Comparison of ENCODE assay signal across 40 mouse cellular contexts in the genomic region with DNA sequence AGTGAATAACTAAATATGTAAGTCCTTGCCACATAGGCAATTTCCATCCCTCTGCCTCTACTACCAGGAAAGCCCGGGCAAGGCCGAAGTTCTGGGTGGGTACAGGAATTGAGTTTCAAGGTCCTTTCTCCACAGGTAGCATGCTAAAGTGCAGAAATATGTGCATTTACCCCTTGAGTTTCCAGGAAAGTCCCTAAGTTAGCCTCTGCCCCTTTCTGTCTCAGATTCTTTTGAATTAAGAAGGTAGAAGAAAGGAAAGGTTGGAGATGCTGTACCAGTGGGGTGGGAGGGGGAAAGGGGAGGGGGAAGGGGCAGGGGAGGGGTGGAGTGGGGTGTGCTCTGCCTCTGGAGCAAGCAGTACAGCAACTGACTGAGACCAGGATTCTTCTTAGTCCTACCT. TPM values are rescaled to one million over a fixed set of nuclear protein-coding genes. Genes with fewer than 3 reads are reported as not detected.
"Had no signal": no experiment of that assay in that cellular context is flagged by ENCODE, and none has a peak within 500 bp of the region (broad histone marks: within the 10 kb centered on the region; RNA-seq: fewer than 3 reads in every experiment).

No protein-coding gene starts in this region.

- DNase-seq: gastrocnemius, adult 2 months; heart, postnatal 4 days; kidney, adult 2 months; kidney, postnatal 14 days; kidney, postnatal 36 days; layer of hippocampus, adult 9-11 months; layer of hippocampus, postnatal 36 days; liver; liver, embryonic 13.5 days had no signal

- H3K4me3 ChIP-seq: gastrocnemius, adult 2 months had no signal

- H3K27ac ChIP-seq: gastrocnemius, adult 2 months; heart, embryonic 10.5 days; hindbrain, embryonic 10.5 days; hindbrain, embryonic 12.5 days; hindbrain, embryonic 14.5 days; kidney, embryonic 15.5 days; kidney, postnatal 0 days; limb, embryonic 10.5 days; limb, embryonic 12.5 days; liver, embryonic 13.5 days had no signal

- H3K36me3 ChIP-seq: heart, embryonic 10.5 days; heart, embryonic 12.5 days; hindbrain, embryonic 10.5 days; hindbrain, embryonic 12.5 days; kidney, embryonic 15.5 days; limb, embryonic 10.5 days; limb, embryonic 12.5 days; liver, embryonic 13.5 days had no signal

- H3K9me3 ChIP-seq: heart, embryonic 10.5 days; heart, embryonic 12.5 days; hindbrain, embryonic 10.5 days; hindbrain, embryonic 12.5 days; kidney, embryonic 15.5 days; limb, embryonic 10.5 days; limb, embryonic 12.5 days; liver, embryonic 13.5 days had no signal

- H3K9ac ChIP-seq: hindbrain, embryonic 12.5 days; hindbrain, embryonic 14.5 days; kidney, embryonic 15.5 days; liver, embryonic 13.5 days had no signal

RNA-seq across cellular contexts. Expression of gene Lrrc34, which starts 0.8 kb away (rescaled TPM):
- total RNA-seq: gastrocnemius, adult 2 months; gastrocnemius, postnatal 10 days; gastrocnemius, postnatal 25 days; gastrocnemius, postnatal 4 days; granulocyte monocyte progenitor cell, adult 5-6 weeks; heart, adult 8-10 months; heart, postnatal 10 days; heart, postnatal 25 days; heart, postnatal 4 days; layer of hippocampus, postnatal 36 days; left cerebral cortex, adult 18-20 months had no signal
- polyA plus RNA-seq: large intestine, adult 2 months had no signal

RNA-seq across cellular contexts. Expression of gene Lrriq4, which starts 4.2 kb away (rescaled TPM):
- total RNA-seq: gastrocnemius, adult 2 months; gastrocnemius, postnatal 10 days; gastrocnemius, postnatal 25 days; gastrocnemius, postnatal 4 days; granulocyte monocyte progenitor cell, adult 5-6 weeks; heart, adult 18-20 months; heart, adult 8-10 months; heart, postnatal 10 days; heart, postnatal 25 days; heart, postnatal 4 days; layer of hippocampus, adult 18-20 months; layer of hippocampus, adult 8-10 months; layer of hippocampus, postnatal 14 days; layer of hippocampus, postnatal 36 days; left cerebral cortex, adult 18-20 months; left cerebral cortex, adult 8-10 months; left cerebral cortex, postnatal 10 days; left cerebral cortex, postnatal 25 days had no signal
- polyA plus RNA-seq: heart, embryonic 10.5 days; heart, embryonic 14.5 days; heart, embryonic 16.5 days; hindbrain, embryonic 10.5 days; hindbrain, embryonic 12.5 days; hindbrain, embryonic 14.5 days; inflammation-experienced regulatory T-cells, adult 6 months; intestine, embryonic 16.5 days; kidney, embryonic 15.5 days; large intestine, adult 2 months; limb, embryonic 10.5 days; limb, embryonic 12.5 days; limb, embryonic 14.5 days; liver, embryonic 11.5 days; liver, embryonic 13.5 days had no signal

RNA-seq across cellular contexts. Expression of gene Actrt3, which starts 48.7 kb away (rescaled TPM):
- total RNA-seq: gastrocnemius, adult 2 months; gastrocnemius, postnatal 10 days; gastrocnemius, postnatal 25 days; gastrocnemius, postnatal 4 days; granulocyte monocyte progenitor cell, adult 5-6 weeks; heart, adult 18-20 months; heart, adult 8-10 months; heart, postnatal 10 days; heart, postnatal 25 days; heart, postnatal 4 days had no signal
- polyA plus RNA-seq: heart, embryonic 10.5 days; heart, embryonic 12.5 days; heart, embryonic 14.5 days; heart, embryonic 16.5 days; hindbrain, embryonic 12.5 days; kidney, embryonic 15.5 days; kidney, postnatal 0 days; liver, embryonic 11.5 days; liver, embryonic 13.5 days had no signal

RNA-seq across cellular contexts. Expression of gene Lrrc31, which starts 51.2 kb away (rescaled TPM):
- total RNA-seq: gastrocnemius, adult 2 months; gastrocnemius, postnatal 10 days; gastrocnemius, postnatal 25 days; gastrocnemius, postnatal 4 days; granulocyte monocyte progenitor cell, adult 5-6 weeks; layer of hippocampus, adult 18-20 months; layer of hippocampus, postnatal 14 days; layer of hippocampus, postnatal 36 days; left cerebral cortex, adult 18-20 months; left cerebral cortex, adult 8-10 months; left cerebral cortex, postnatal 10 days; left cerebral cortex, postnatal 25 days had no signal
- polyA plus RNA-seq: heart, embryonic 10.5 days; heart, embryonic 12.5 days; heart, embryonic 14.5 days; hindbrain, embryonic 10.5 days; hindbrain, embryonic 12.5 days; hindbrain, embryonic 14.5 days; limb, embryonic 10.5 days; limb, embryonic 12.5 days; liver, embryonic 11.5 days; liver, embryonic 13.5 days had no signal
